ENCODE assay signal across 9 mouse cellular contexts in the genomic region with DNA sequence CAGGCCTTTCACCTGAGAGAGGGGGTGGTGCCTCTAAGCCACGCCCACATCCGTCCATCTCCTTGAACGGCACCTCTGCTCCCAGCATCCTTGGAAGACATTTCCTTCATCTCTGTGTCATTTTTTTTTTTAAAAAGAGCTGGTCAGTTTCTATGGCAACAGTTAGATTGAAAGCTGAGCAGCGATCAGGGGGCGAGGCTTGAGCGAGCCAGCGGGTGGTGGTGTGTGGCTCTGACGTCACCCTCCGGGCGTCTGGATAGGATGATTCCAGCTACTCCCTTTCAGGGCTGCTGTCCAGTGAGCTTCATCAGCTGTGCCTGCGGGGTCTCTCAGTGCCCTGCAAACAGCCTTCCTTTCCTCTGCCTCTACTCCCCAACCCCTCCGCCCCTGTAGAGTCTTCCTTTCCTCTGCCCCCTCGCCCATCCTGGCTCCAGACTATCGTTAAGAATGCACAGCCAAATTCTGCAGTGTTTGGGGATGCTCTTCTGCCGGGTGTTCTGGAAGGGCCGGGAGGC.
DNase-seq lines count a peak whose midpoint lies in the region; ATAC-seq and TF ChIP-seq lines count a peak whose summit lies in the region.
"Had no signal": no experiment of that assay in that cellular context is flagged by ENCODE, and none has a peak within 500 bp of the region (broad histone marks: within the 10 kb centered on the region; RNA-seq: fewer than 3 reads in every experiment).

No protein-coding gene starts in this region.

- no peaks in the 10 kb centered on the region for H3K27me3 ChIP-seq in kidney, adult 2 months (replicated peaks; ENCODE audit: control insufficient read depth, insufficient read depth, low read length)
- no peaks in the 10 kb centered on the region for H3K27me3 ChIP-seq in lung, embryonic 15.5 days
- H3K27me3 ChIP-seq: CH12.LX had no signal

- 39% methylated on average over 16 of the region's 16 CpGs for WGBS in kidney, adult 2 months
- WGBS in lung, embryonic 15.5 days, result 10% methylated on average over 16 of the region's 16 CpGs

- H3K27ac ChIP-seq in kidney, adult 2 months (ENCODE audit: insufficient read depth, low read depth, low read length), result no peak overlapping the region
- H3K27ac ChIP-seq in lung, embryonic 15.5 days, result peak overlapping the region; percentile 69

- TF ChIP-seq POLR2A in kidney, adult 2 months (IDR thresholded peaks at IDR 0.05; ENCODE audit: low read depth, low read length), result no peak

- peak; percentile 55 for DNase-seq in kidney, adult 2 months
- DNase-seq in kidney, adult 9 months, result no peak
- DNase-seq in cerebellum, postnatal 36 days, result peak; percentile 78 to 81
- peak; percentile 87 to 91 for DNase-seq in frontal cortex, postnatal 36 days (ENCODE audit: low spot score in 2 of 2)
- peak; percentile 89 to 95 for DNase-seq in layer of hippocampus, adult 18-20 months (ENCODE audit: low spot score in 2 of 2)
- peak; percentile 95 to 98 for DNase-seq in right cerebral cortex, postnatal 10 days (ENCODE audit: low spot score in 2 of 2)
- DNase-seq in thymus, postnatal 0 days (ENCODE audit: low spot score), result no peak

- H3K4me1 ChIP-seq in kidney, adult 2 months (ENCODE audit: control insufficient read depth, insufficient read depth, low read length), result 0 out of 2 replicates have a peak, but pooled peaks cover 12% of the 10 kb centered on the region
- H3K4me1 ChIP-seq in lung, embryonic 15.5 days, result peaks cover 35% of the 10 kb centered on the region

- H3K4me3 ChIP-seq in kidney, adult 2 months (ENCODE audit: insufficient read depth, low read depth, low read length), result no peak overlapping the region
- peak overlapping the region; percentile 32 for H3K4me3 ChIP-seq in lung, embryonic 15.5 days

- peak; percentile 88 for ATAC-seq in lung, embryonic 15.5 days (ENCODE audit: borderline replicate concordance, extremely low read depth, low FRiP score, low TSS enrichment)

- H3K9ac ChIP-seq in lung, embryonic 15.5 days, result peak overlapping the region; percentile 24; the same call in 1 of the 2 replicates

- no peaks in the 10 kb centered on the region for H3K9me3 ChIP-seq in lung, embryonic 15.5 days

- no peaks in the 10 kb centered on the region for H3K36me3 ChIP-seq in kidney, adult 2 months (ENCODE audit: control insufficient read depth, insufficient read depth, low read length)
- H3K36me3 ChIP-seq in lung, embryonic 15.5 days, result no peaks in the 10 kb centered on the region

- TF ChIP-seq CTCF in kidney, adult 2 months (conservative IDR thresholded peaks at IDR 0.05; ENCODE audit: insufficient read depth, insufficient read length, low read depth, low read length), result no peak

- H3K4me2 ChIP-seq in lung, embryonic 15.5 days, result peak overlapping the region; percentile 51

Comparison
In these comparisons a context has a peak if more than half of its experiments do, and no peak if none do; other contexts are left out.
1. DNase-seq: peak in kidney, adult 2 months (single experiment), cerebellum, postnatal 36 days (2 of 2), frontal cortex, postnatal 36 days (2 of 2), layer of hippocampus, adult 18-20 months (2 of 2) and right cerebral cortex, postnatal 10 days (2 of 2); none in kidney, adult 9 months (single experiment) and thymus, postnatal 0 days (single experiment).